Mouse (Mus musculus): Measurements from ENCODE around the gene Kit.

- TF ChIP-seq TAL1 (IDR thresholded peaks at IDR 0.05; ENCODE audit: low read length) (no peak), GATA1 (IDR thresholded peaks at IDR 0.05; ENCODE audit: low read length) (no peak)
Observed at GRCm38 (mm10) chr5:75667083-75667482, 92.4 kb downstream of the Kit start.
